Mouse (Mus musculus): ENCODE data around the gene Limch1. TPM values are rescaled to one million over a fixed set of nuclear protein-coding genes. Genes with fewer than 3 reads are reported as not detected.

Limch1 gene
- polyA plus RNA-seq, 2 experiments, result 44.4 to 85.3 TPM

DNA sequence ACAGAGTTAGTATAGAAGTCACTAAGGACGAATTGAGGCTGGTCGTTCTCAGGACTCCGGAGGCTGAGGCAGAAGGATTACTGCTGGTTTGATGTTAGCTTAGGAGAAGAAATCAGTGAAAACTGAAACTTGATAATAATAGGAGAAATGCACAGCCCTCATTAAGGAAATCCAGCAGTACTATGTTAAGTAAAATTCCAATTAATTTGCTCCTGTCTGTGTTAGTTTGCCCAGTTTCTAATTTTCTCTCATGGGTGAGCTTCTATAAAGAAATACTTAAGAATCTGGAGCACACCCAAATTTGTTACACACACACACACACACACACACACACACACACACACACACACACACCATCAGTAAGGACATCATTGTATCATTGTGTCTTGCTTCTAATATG lies 69.0 kb downstream of the Limch1 start:
- Histone ChIP-seq H3K9me3 (ENCODE audit: control insufficient read depth, low read length) (no peaks in the 10 kb centered on the region), H3K4me3 (replicated peaks; ENCODE audit: low read length) (no peak overlapping the region), H3K27me3 (ENCODE audit: control insufficient read depth, insufficient read depth, low read length) (no peaks in the 10 kb centered on the region), H3K27ac (replicated peaks; ENCODE audit: low read depth, low read length) (no peak overlapping the region), H3K4me2 (replicated peaks; ENCODE audit: low read depth, low read length, severe bottlenecking) (no peak overlapping the region), H3K4me1 (ENCODE audit: control insufficient read depth, insufficient read depth, low read length) (0 out of 2 replicates have a peak, but pooled peaks cover 4% of the 10 kb centered on the region), H3K36me3 (ENCODE audit: control insufficient read depth, insufficient read depth, low read length) (no peaks in the 10 kb centered on the region), H3K9ac (ENCODE audit: low read depth, low read length, severe bottlenecking) (no peak overlapping the region)
- 89% methylated on average over 3 of the region's 3 CpGs for WGBS
- ATAC-seq (ENCODE audit: low FRiP score, low read depth) (no peak), DNase-seq (ENCODE audit: low spot score) (no peak)
- TF ChIP-seq POLR2A (IDR thresholded peaks at IDR 0.05; ENCODE audit: borderline replicate concordance, extremely low read depth, insufficient read depth, insufficient read length), result no peak

DNA sequence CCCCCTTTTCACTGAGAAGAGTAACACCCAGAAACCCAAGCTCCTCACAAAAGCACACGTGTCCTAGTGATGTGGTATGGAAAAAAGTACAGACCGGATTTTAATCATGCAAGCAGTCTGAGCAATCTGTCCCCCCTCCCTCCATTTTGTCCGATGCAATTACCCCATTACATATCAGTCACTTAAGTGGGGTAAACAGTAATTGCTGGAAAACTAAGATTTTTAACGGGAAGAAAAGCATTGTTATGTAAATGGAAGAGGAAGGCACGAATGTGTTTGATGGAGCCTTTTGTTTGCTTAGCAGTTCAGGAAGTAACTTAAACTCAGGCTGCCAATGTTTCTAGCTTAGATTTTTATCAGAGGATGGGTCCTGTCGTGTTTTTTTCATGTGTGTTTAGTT lies 70.2 kb downstream of the Limch1 start:
- no peak for ATAC-seq (ENCODE audit: low FRiP score, low read depth)

DNA sequence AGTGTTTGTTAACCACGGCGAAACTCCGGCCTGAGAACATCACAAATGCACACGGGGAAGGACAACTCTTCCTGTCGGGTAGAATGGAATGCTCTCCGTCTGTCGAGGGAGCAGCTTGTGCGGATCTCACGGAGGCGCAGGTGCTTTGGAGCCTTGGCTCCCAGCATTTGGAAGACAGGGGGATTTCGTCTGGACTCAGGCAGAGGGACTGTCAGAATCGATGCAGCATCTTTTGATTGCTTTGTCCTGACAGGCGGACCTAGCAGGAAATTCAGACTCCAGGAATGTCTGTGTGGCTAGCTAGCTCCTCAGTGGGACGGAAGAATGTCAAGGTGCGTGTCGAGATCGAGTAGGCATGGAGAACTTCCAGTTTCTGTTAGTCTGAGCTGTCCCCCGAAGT lies 71.1 kb downstream of the Limch1 start:
- Histone ChIP-seq H3K27me3 (ENCODE audit: control insufficient read depth, insufficient read depth, low read length) (no peaks in the 10 kb centered on the region), H3K4me3 (replicated peaks; ENCODE audit: low read length) (no peak overlapping the region), H3K9me3 (ENCODE audit: control insufficient read depth, low read length) (no peaks in the 10 kb centered on the region), H3K4me1 (ENCODE audit: control insufficient read depth, insufficient read depth, low read length) (peaks cover 9% of the 10 kb centered on the region; the same call in 1 of the 2 replicates), H3K27ac (replicated peaks; ENCODE audit: low read depth, low read length) (no peak overlapping the region), H3K4me2 (replicated peaks; ENCODE audit: low read depth, low read length, severe bottlenecking) (no peak overlapping the region; the same call in 1 of the 2 replicates), H3K36me3 (ENCODE audit: control insufficient read depth, insufficient read depth, low read length) (no peaks in the 10 kb centered on the region), H3K9ac (ENCODE audit: low read depth, low read length, severe bottlenecking) (no peak overlapping the region)
- DNase-seq (ENCODE audit: low spot score) (no peak), ATAC-seq (ENCODE audit: low FRiP score, low read depth) (no peak)
- WGBS, result 64% methylated on average over 18 of the region's 18 CpGs
- no peak for TF ChIP-seq POLR2A (IDR thresholded peaks at IDR 0.05; ENCODE audit: borderline replicate concordance, extremely low read depth, insufficient read depth, insufficient read length)

More for the DNA sequence above, 70.2 kb downstream of the Limch1 start:
- H3K27ac ChIP-seq (replicated peaks; ENCODE audit: low read depth, low read length), result no peak overlapping the region
- no peak overlapping the region for H3K9ac ChIP-seq (ENCODE audit: low read depth, low read length, severe bottlenecking)
- H3K9me3 ChIP-seq (ENCODE audit: control insufficient read depth, low read length), result no peaks in the 10 kb centered on the region
- WGBS, result 57% methylated on average over 6 of the region's 6 CpGs
- no peak for TF ChIP-seq POLR2A (IDR thresholded peaks at IDR 0.05; ENCODE audit: borderline replicate concordance, extremely low read depth, insufficient read depth, insufficient read length)
- no peak overlapping the region for H3K4me3 ChIP-seq (replicated peaks; ENCODE audit: low read length)
- H3K4me1 ChIP-seq (ENCODE audit: control insufficient read depth, insufficient read depth, low read length), result peaks cover 7% of the 10 kb centered on the region; the same call in 1 of the 2 replicates
- no peaks in the 10 kb centered on the region for H3K36me3 ChIP-seq (ENCODE audit: control insufficient read depth, insufficient read depth, low read length)
- H3K4me2 ChIP-seq (replicated peaks; ENCODE audit: low read depth, low read length, severe bottlenecking), result no peak overlapping the region
- DNase-seq (ENCODE audit: low spot score), result no peak
- H3K27me3 ChIP-seq (ENCODE audit: control insufficient read depth, insufficient read depth, low read length), result no peaks in the 10 kb centered on the region

DNA sequence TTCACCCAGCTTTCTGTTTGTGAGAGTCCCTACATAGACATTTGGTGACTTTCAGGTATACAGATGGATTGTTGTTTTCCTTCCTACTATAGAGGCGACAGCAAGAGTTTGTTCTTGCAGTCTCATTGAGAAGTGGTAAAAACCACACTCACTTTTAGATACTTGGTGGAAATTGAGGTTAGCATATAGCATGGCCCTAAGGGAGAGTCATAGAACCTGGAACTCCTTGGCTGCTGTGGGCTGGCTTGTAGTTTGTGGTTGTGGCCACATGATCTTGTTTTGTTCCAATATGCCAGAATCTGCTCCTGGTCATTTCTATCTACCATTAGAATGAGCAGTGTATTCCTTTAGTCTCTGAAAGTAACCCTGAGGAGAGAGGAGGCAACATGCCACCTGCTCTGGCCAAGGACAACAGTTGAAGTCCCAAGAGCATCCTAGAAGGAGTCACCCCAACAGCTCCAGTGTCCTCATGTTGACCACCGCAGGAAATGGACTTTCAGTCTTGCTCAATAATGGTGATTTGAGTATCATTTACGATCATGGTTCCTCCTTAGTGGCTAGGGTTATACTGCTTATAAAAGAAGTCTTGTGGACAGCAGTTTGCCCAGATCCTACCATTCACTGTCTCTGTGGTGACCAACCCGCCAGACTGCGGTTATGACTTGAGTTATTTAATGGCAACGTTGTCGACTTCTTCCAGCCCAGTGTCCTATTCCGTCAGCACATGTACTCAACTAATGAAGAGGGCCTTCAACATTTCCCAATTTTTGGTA lies 71.7 kb downstream of the Limch1 start:
- 94% methylated on average over 8 of the region's 8 CpGs for WGBS
- H3K36me3 ChIP-seq (ENCODE audit: control insufficient read depth, insufficient read depth, low read length), result no peaks in the 10 kb centered on the region
- H3K4me1 ChIP-seq (ENCODE audit: control insufficient read depth, insufficient read depth, low read length), result peaks cover 10% of the 10 kb centered on the region; the same call in 1 of the 2 replicates
- H3K27ac ChIP-seq (replicated peaks; ENCODE audit: low read depth, low read length), result no peak overlapping the region
- no peak overlapping the region for H3K4me2 ChIP-seq (replicated peaks; ENCODE audit: low read depth, low read length, severe bottlenecking)
- no peaks in the 10 kb centered on the region for H3K9me3 ChIP-seq (ENCODE audit: control insufficient read depth, low read length)
- no peak for ATAC-seq (ENCODE audit: low FRiP score, low read depth)
- no peak overlapping the region for H3K9ac ChIP-seq (ENCODE audit: low read depth, low read length, severe bottlenecking)
- no peak overlapping the region for H3K4me3 ChIP-seq (replicated peaks; ENCODE audit: low read length)
- DNase-seq (ENCODE audit: low spot score), result no peak
- TF ChIP-seq POLR2A (IDR thresholded peaks at IDR 0.05; ENCODE audit: borderline replicate concordance, extremely low read depth, insufficient read depth, insufficient read length), result no peak
- no peaks in the 10 kb centered on the region for H3K27me3 ChIP-seq (ENCODE audit: control insufficient read depth, insufficient read depth, low read length)

DNA sequence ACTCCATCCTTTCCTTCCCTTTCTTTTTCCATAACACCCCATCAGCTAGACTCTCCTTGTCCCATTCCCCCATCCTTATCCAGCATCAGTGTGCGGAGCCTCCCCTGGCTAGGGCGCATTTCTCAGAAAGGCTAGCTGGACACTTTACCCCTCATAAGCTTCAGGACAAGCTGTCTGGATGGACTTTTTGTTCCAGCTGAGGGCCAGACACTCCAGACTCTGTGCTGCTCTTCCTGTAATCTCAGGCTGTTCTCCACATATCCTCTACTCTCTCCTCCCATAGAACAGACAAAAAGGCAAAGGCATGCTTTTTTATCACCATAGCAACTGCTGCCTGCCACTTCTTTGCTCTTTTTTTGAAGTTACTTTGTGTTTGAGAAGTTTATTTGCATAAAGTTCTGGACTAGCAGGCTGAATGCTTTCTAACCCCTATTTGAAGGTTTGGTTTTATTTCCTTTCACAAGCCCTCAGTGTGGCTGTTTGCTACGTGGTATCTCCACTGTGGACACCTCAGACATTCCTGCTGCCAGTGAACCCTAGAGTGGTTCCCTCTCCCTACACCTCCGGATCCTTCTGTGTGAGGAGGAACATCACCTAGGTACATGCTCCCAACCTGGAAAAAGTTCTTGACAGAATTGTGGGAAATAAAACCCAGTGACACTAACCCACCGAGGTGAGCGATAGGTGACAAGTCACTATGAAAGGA lies 77.0 kb downstream of the Limch1 start:
- H3K4me1 ChIP-seq (ENCODE audit: control insufficient read depth, insufficient read depth, low read length), result peaks cover 12% of the 10 kb centered on the region; the same call in 1 of the 2 replicates
- DNase-seq (ENCODE audit: low spot score) (no peak), ATAC-seq (ENCODE audit: low FRiP score, low read depth) (no peak)
- H3K4me2 ChIP-seq (replicated peaks; ENCODE audit: low read depth, low read length, severe bottlenecking), result no peak overlapping the region
- H3K9me3 ChIP-seq (ENCODE audit: control insufficient read depth, low read length), result no peaks in the 10 kb centered on the region
- no peak overlapping the region for H3K9ac ChIP-seq (ENCODE audit: low read depth, low read length, severe bottlenecking)
- 88% methylated on average over 6 of the region's 6 CpGs for WGBS
- no peaks in the 10 kb centered on the region for H3K27me3 ChIP-seq (ENCODE audit: control insufficient read depth, insufficient read depth, low read length)
- H3K4me3 ChIP-seq (replicated peaks; ENCODE audit: low read length), result no peak overlapping the region
- no peaks in the 10 kb centered on the region for H3K36me3 ChIP-seq (ENCODE audit: control insufficient read depth, insufficient read depth, low read length)
- no peak overlapping the region for H3K27ac ChIP-seq (replicated peaks; ENCODE audit: low read depth, low read length)
- no peak for TF ChIP-seq POLR2A (IDR thresholded peaks at IDR 0.05; ENCODE audit: borderline replicate concordance, extremely low read depth, insufficient read depth, insufficient read length)
